Mouse (Mus musculus): ENCODE results near the gene Gm6904.
"Not testable (repeated sequence)": the region's sequence is repeated elsewhere in the genome, so short reads cannot be mapped to it uniquely, and the experiment has no call there.

The Gm6904 gene

GRCm38 (mm10) chr14:59260056-59260455 is at the start of gene Gm6904:
Gene Gm6904, minus strand, starts transcription at chr14:59260216.
- peak; percentile 27 for DNase-seq (ENCODE audit: low spot score)

- peak; percentile 7 for DNase-seq (ENCODE audit: low spot score)
Observed at GRCm38 (mm10) chr14:59297391-59297790, 37.4 kb upstream of the Gm6904 start, which contains the start of gene Phf11a. Gene Phf11a, minus strand, starts transcription at chr14:59297522.

GRCm38 (mm10) chr14:59291769-59292168 is 31.8 kb upstream of the Gm6904 start:
- not testable (repeated sequence) for DNase-seq (ENCODE audit: low spot score)

- DNase-seq (ENCODE audit: low spot score): not testable (repeated sequence)
Observed at GRCm38 (mm10) chr14:59274961-59275360, 14.9 kb upstream of the Gm6904 start.

DNA sequence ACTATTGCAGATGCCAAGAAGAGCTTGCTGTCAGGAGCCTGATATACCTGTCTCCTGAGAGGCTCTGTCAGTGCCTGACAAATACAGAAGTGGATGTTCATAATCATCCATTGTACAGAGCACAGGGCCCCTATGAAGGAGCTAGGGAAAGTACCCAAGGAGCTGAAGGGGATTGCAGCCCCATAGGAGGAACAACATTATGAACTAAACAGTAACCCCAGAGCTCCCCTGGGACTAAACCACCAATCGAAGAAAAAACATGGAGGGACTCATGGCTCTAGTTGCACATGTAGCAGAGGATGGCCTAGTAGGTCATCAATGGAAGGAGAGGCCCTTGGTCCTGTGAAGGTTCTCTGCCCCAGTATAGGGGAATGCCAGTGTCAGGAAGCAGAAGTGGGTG is 4.2 kb downstream of the Gm6904 start:
- not testable (repeated sequence) for DNase-seq (ENCODE audit: low spot score)

GRCm38 (mm10) chr14:59250350-59250749 is 9.7 kb downstream of the Gm6904 start:
- peak; percentile 40 for DNase-seq (ENCODE audit: low spot score)

DNA sequence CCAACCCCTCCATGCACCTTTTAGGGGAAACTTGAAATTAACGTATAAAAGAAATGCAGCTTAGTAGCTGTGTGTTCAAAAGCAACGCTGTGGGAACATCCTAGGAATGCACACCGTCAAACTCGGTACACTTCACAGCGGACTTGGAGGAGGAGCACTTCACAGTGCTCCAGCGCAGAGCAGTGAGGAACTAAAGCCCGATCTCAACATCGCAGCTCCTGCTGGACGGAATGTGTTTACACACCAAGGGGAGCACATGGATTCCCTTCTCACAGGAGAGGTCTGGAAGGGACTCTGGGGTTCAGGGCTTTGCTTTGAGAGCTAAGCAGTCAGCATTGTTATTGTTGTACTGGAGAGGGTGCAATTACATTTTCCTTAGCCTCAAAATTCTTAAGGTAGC is 26.4 kb downstream of the Gm6904 start:
- no peak for DNase-seq (ENCODE audit: low spot score)

DNA sequence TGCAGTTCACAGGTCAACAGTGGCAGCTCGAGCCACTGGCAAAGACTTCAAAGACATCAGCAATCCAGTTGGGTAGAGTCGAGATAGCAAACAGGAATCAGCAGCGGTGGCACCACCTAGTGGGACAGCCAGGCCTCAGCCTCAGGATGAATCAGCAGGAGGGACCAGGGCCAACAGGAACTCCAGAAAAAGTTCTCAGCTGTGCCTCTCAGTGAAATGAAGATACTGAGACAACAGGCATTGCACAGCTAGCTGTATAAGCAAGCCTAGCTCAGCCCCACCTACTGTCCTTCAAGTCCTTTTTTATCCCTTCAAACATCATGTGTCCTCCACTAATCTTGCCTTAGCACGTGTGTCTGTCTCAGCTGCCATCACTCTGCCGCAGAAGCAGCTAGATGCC is 28.0 kb downstream of the Gm6904 start:
- peak; percentile 61 for DNase-seq (ENCODE audit: low spot score)

- no peak for DNase-seq (ENCODE audit: low spot score)
Observed at GRCm38 (mm10) chr14:59230331-59230966, 29.6 kb downstream of the Gm6904 start.

GRCm38 (mm10) chr14:59229822-59230221 is 30.2 kb downstream of the Gm6904 start:
- no peak for DNase-seq (ENCODE audit: low spot score)

DNA sequence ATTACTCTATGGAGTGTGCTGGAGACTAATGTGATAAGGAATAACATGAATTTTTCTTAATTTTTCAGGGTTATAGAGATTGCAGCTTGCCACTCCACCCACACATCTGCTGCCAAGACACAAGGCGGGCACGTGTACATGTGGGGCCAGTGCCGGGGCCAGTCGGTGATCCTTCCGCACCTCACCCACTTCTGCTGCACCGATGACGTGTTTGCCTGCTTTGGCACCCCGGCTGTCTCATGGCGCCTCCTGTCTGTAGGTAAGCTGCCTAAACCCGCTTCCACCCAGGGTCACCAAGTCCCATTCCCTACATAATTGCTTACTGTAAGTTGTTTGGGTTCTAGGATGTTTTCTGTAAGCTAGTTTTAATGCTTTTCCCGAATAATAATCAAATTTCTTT is 33.8 kb downstream of the Gm6904 start:
- DNase-seq (ENCODE audit: low spot score): no peak

GRCm38 (mm10) chr14:59219241-59219640 is 40.8 kb downstream of the Gm6904 start:
- no peak for DNase-seq (ENCODE audit: low spot score)

DNA sequence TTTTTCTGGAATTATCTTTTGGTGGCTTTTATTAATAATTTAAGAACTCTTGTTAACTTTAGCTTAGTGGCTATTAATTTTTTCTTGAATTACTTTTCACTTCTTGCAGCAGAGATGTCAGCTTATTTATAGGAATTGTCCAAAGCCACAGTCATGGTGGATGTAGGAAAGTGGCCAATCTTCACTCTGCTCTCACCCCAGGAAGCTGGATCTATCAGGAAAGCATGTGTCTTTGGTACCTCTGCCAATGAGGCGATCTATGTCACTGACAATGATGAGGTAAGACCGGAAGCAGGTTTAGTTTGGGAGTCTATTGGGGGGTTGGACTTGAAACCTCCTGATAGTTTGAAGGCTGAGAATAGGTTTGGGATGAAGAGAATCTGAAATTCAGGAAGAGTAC is 50.2 kb downstream of the Gm6904 start:
- DNase-seq (ENCODE audit: low spot score): no peak

DNA sequence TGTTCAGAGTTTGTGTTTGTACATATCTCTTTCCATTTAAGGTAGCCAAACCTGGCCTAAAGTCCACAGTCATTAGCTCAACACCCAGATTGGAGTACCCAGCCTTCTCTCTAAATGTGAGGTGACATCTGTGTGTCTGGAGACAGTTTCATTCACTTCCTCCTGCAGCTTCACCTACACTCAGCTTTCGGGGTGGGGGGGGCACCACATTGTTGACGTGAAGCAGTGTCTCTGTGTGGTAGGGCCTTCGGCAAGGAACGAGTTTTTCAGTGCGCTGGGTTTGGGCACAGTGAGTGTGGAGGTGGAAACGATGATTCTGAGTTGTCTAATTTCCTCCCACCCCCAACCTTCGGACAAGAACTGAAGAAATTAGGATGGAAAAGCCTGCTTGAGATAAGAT is 51.0 kb downstream of the Gm6904 start:
- no peak for DNase-seq (ENCODE audit: low spot score)

DNA sequence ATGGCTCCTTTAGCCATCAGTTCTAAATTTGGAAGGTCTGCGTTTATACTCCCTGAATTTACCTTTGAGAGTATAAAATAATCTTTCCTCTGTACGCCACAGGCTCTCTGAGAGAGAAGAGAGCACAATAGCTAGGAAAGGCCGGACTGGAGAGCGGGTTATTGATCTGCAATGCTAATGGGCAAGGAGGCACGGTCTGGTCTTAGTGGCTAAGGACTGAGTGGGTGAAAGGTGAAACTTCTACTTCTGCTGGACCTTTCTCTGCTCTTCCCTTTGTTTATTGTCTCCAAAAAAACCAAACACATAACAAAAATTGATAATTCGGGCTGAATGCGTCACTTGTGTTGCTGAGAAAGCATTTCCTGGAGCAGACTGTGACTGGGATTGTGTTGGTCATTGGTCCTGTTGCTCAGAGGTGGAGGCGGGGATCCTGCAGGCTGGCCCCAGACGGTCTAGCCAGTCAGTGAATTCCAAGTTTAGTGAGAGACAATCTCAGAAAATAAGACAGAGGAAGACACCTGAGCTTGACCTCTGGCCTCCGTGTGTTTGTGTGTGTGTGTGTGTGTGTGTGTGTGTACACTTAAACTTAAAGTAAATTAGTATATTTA is 53.9 kb downstream of the Gm6904 start:
- DNase-seq (ENCODE audit: low spot score): no peak

GRCm38 (mm10) chr14:59205461-59205860 is 54.6 kb downstream of the Gm6904 start:
- no peak for DNase-seq (ENCODE audit: low spot score)

DNA sequence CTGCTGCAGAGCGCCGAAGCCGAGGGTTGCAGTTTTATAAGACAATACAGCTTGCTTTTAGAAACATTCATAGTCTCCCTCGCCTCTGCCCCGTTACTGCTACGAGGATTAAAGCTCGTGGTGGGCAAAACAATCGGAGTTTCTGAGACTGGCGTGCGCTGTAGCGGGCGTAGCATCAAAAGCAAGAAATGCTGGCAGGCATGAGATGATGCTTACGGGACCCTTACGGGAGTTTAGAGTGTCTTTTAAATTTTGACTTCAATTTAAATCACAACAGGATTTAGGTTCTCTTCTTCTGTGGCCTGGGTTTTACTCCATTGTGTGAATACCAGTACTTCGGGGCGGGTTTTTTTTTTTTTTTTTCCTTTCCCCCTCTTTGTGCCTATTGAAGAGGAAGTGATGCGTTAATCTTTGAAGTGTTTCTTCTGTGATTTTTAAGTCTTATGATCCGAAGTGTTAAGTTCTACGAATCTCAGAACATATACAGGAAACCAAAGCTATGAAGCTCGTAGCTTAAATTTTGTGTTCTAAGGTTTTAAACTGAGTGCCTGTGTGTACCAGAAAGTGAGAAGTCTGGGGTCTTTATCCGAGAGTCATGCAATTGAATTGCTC is 58.3 kb downstream of the Gm6904 start:
- DNase-seq (ENCODE audit: low spot score): no peak

- DNase-seq (ENCODE audit: low spot score): peak; percentile 88
Observed at GRCm38 (mm10) chr14:59200711-59201603, 59.1 kb downstream of the Gm6904 start, which contains the start of gene Rcbtb1. Gene Rcbtb1, plus strand, starts transcription at chr14:59201209.

All from adipocyte (in vitro differentiated cells).